Mouse (Mus musculus): ENCODE results near the gene Ppp1r15a. TPM values are rescaled to one million over a fixed set of nuclear protein-coding genes. Genes with fewer than 3 reads are reported as not detected.

Ppp1r15a gene
- total and polyA plus RNA-seq, 2 experiments: 4.3 to 14.9 TPM

DNA sequence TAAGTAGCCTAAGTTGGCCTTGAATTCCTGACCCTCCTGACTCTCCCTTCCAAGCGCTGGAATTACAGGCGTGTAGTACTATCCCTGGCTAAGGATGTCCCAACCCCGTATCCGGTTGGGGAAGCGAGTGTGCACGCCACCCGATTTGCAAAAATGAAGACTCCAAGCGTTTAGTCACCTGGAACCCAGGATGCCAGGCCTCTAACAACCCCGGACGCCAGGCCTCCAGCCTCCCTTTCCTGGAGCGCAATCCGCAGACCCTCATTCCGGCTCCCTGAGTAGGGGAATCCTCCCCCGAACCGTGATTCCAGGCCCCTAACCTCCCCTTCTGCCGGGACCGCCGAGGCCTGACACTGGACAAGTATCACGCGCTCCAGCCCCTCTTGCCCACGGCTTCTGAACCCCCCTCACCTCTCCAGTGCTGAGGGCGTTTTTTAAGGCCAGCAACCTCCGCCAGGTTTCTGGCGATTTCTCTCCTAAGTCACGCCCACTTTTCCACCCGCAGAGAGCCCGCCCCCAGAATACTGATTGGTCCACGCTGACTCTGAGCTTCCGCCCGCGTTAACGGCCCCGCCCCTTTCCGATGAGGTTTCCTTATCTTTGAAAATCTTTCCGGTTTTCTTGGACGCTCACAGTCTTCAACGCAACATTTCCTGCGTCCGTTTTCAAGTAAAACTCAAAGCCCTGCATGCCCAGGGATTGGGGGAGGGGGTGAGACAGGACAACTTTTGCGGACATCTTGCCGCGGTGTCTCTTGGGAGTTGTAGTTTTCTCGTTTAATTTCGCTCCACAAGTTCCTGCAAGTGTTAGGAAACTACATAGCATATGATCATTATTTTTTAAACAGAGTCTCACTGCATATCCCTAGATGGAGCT lies 15.9 kb downstream of the Ppp1r15a start, which contains the start of gene Nucb1:
Gene Nucb1, minus strand, starts transcription at position 495 of the 876 bp plus-strand sequence.
- Histone ChIP-seq H3K9ac (ENCODE audit: low read depth, low read length) (peak within 1 kb of the TSS; percentile 80), H3K36me3 (ENCODE audit: control insufficient read depth, insufficient read depth, low read length) (no peaks in the 10 kb centered on the region), H3K4me1 (ENCODE audit: control insufficient read depth, insufficient read depth, low read length) (peaks cover 13% of the 10 kb centered on the region), H3K27me3 (ENCODE audit: control insufficient read depth, insufficient read depth, low read length) (no peaks in the 10 kb centered on the region), H3K79me2 (ENCODE audit: control insufficient read depth, insufficient read depth, low read length) (peaks cover 8% of the 10 kb centered on the region; the same call in 1 of the 2 replicates), H3K27ac (replicated peaks; ENCODE audit: insufficient read depth, low read depth, low read length) (peak within 1 kb of the TSS; percentile 84), H3K4me3 (ENCODE audit: insufficient read depth, low read depth, low read length) (peak within 1 kb of the TSS; percentile 76)
- peak; percentile 85 for DNase-seq (ENCODE audit: extremely low read depth, low read depth, low spot score)
- TF ChIP-seq POLR2A (IDR thresholded peaks at IDR 0.05; ENCODE audit: extremely low read depth, insufficient read depth, low read length) (peak; percentile 64; the same call in 1 of the 2 replicates), CTCF (IDR thresholded peaks at IDR 0.05; ENCODE audit: low read depth, low read length) (no peak)
- WGBS: under 1% methylated on average over 44 of the region's 44 CpGs

DNA sequence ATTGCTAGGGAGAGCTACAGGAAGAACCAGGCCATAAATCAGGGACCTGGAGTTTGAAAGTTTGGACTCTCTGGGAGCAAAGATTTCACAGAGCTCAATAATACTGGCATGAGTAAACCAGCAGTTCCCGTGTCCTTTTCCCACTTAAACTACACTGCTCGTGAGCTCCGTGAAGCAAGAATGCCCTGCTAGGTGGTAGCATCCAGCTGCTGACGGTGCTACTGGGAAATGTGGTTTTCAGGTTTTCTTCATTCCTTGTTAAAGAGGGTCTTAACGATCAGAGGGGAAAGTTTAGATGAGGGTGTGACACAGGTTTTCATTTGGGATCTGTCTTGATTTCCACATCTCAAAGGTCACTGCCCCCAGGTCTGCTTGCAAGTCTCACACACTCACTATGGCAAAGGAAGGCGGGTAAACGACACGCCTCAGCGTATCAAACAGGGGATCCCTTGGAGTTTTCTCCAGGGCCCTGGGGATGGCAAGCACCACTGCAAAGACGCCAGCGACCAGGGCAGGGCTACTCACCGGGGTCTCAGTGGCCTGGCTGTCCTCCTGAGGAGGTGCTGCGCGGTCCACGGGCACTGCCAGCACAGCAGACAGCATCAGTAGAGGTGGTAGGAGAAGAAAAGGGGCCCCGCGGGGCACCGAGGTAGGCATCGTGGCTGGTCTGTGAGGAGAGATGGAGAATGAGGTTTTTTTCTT lies 16.7 kb downstream of the Ppp1r15a start:
- Histone ChIP-seq H3K4me3 (ENCODE audit: insufficient read depth, low read depth, low read length) (peak overlapping the region; percentile 76), H3K79me2 (ENCODE audit: control insufficient read depth, insufficient read depth, low read length) (peaks cover 12% of the 10 kb centered on the region; the same call in 1 of the 2 replicates), H3K27ac (replicated peaks; ENCODE audit: insufficient read depth, low read depth, low read length) (peak overlapping the region; percentile 79), H3K36me3 (ENCODE audit: control insufficient read depth, insufficient read depth, low read length) (no peaks in the 10 kb centered on the region), H3K9ac (ENCODE audit: low read depth, low read length) (peak overlapping the region; percentile 80), H3K4me1 (ENCODE audit: control insufficient read depth, insufficient read depth, low read length) (peaks cover 13% of the 10 kb centered on the region), H3K27me3 (ENCODE audit: control insufficient read depth, insufficient read depth, low read length) (no peaks in the 10 kb centered on the region)
- TF ChIP-seq POLR2A (IDR thresholded peaks at IDR 0.05; ENCODE audit: extremely low read depth, insufficient read depth, low read length): no peak
- TF ChIP-seq CTCF (IDR thresholded peaks at IDR 0.05; ENCODE audit: low read depth, low read length): no peak
- 11% methylated on average over 19 of the region's 19 CpGs for WGBS
- peak; percentile 54 for DNase-seq (ENCODE audit: extremely low read depth, low read depth, low spot score)

DNA sequence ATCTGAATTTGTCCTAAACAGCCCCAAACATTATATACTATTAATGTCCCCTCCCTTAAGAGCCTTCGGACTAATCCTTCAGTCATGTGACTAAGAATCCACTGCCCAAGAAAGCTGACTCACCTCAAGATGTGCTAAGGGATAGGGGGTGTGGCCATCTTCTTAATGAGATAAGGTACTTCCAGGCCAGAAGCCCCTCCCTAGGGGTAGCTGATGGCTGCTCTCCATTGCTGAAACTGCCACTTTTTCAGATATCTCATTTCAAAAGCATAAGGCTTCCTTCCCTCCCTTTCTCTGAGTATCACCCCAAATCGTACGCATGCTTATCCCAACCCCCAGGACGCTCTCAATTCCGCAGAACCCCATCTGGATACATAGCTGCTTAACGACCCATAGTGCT lies 17.5 kb downstream of the Ppp1r15a start:
- no peaks in the 10 kb centered on the region for H3K36me3 ChIP-seq (ENCODE audit: control insufficient read depth, insufficient read depth, low read length)
- peaks cover 13% of the 10 kb centered on the region for H3K4me1 ChIP-seq (ENCODE audit: control insufficient read depth, insufficient read depth, low read length)
- H3K27ac ChIP-seq (replicated peaks; ENCODE audit: insufficient read depth, low read depth, low read length): no peak overlapping the region
- peaks cover 12% of the 10 kb centered on the region; the same call in 1 of the 2 replicates for H3K79me2 ChIP-seq (ENCODE audit: control insufficient read depth, insufficient read depth, low read length)
- DNase-seq (ENCODE audit: extremely low read depth, low read depth, low spot score): no peak
- WGBS: 87% methylated on average over 6 of the region's 6 CpGs
- H3K4me3 ChIP-seq (ENCODE audit: insufficient read depth, low read depth, low read length): no peak overlapping the region
- H3K27me3 ChIP-seq (ENCODE audit: control insufficient read depth, insufficient read depth, low read length): no peaks in the 10 kb centered on the region
- no peak overlapping the region for H3K9ac ChIP-seq (ENCODE audit: low read depth, low read length)
- no peak for TF ChIP-seq CTCF (IDR thresholded peaks at IDR 0.05; ENCODE audit: low read depth, low read length)
- no peak for TF ChIP-seq POLR2A (IDR thresholded peaks at IDR 0.05; ENCODE audit: extremely low read depth, insufficient read depth, low read length)

DNA sequence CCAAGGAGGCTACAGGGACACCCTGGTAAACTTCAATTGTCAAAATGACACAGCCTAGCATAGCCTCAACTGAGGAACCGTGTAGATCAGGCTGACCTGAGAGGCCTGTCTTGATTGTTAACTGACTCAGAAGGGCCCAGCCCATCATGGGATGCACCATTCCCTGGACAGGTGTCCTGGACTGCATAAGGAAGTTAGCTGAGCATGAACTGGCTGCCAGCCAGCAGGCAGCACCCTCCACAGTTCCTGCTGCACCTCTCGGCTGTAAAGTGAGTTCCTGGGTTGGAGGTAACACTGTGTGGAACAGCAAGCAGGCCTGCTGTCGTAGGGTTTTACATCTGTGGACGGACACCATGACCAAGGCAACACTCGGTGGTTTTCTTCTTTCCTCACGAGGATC lies 18.5 kb downstream of the Ppp1r15a start:
- H3K4me1 ChIP-seq (ENCODE audit: control insufficient read depth, insufficient read depth, low read length): peaks cover 13% of the 10 kb centered on the region
- DNase-seq (ENCODE audit: extremely low read depth, low read depth, low spot score): peak; percentile 41
- TF ChIP-seq POLR2A (IDR thresholded peaks at IDR 0.05; ENCODE audit: extremely low read depth, insufficient read depth, low read length) (no peak), CTCF (IDR thresholded peaks at IDR 0.05; ENCODE audit: low read depth, low read length) (no peak)
- no peak overlapping the region for H3K4me3 ChIP-seq (ENCODE audit: insufficient read depth, low read depth, low read length)
- 70% methylated on average over 6 of the region's 6 CpGs for WGBS
- H3K27ac ChIP-seq (replicated peaks; ENCODE audit: insufficient read depth, low read depth, low read length): no peak overlapping the region
- no peak overlapping the region for H3K9ac ChIP-seq (ENCODE audit: low read depth, low read length)
- peaks cover 12% of the 10 kb centered on the region; the same call in 1 of the 2 replicates for H3K79me2 ChIP-seq (ENCODE audit: control insufficient read depth, insufficient read depth, low read length)
- no peaks in the 10 kb centered on the region for H3K27me3 ChIP-seq (ENCODE audit: control insufficient read depth, insufficient read depth, low read length)
- H3K36me3 ChIP-seq (ENCODE audit: control insufficient read depth, insufficient read depth, low read length): no peaks in the 10 kb centered on the region

DNA sequence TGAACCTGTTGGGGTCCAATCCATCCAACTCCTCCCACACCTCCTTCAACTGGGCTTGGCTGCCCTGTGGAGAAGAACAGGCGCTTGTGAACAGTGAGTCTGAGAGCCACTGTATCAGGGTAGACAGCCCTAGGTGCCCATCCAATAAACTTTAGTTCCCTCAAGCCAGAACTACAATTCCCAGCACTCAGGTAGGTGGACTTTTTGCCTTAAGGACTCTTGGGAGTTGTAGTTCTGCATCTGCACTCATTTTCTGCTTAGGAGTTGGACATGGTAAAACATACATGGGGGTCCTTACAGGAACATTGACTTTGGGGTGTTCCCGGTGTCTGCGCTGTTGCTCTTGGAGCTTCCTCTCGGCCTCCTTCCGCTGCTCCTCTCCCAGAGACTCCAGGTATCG lies 27.6 kb downstream of the Ppp1r15a start:
- no peak overlapping the region for H3K9ac ChIP-seq (ENCODE audit: low read depth, low read length)
- peaks cover 2% of the 10 kb centered on the region for H3K4me1 ChIP-seq (ENCODE audit: control insufficient read depth, insufficient read depth, low read length)
- no peak overlapping the region for H3K4me3 ChIP-seq (ENCODE audit: insufficient read depth, low read depth, low read length)
- peaks cover 22% of the 10 kb centered on the region for H3K36me3 ChIP-seq (ENCODE audit: control insufficient read depth, insufficient read depth, low read length)
- no peaks in the 10 kb centered on the region for H3K27me3 ChIP-seq (ENCODE audit: control insufficient read depth, insufficient read depth, low read length)
- TF ChIP-seq POLR2A (IDR thresholded peaks at IDR 0.05; ENCODE audit: extremely low read depth, insufficient read depth, low read length) (no peak), CTCF (IDR thresholded peaks at IDR 0.05; ENCODE audit: low read depth, low read length) (no peak)
- no peak overlapping the region for H3K27ac ChIP-seq (replicated peaks; ENCODE audit: insufficient read depth, low read depth, low read length)
- no peak for DNase-seq (ENCODE audit: extremely low read depth, low read depth, low spot score)
- 97% methylated on average over 6 of the region's 6 CpGs for WGBS
- H3K79me2 ChIP-seq (ENCODE audit: control insufficient read depth, insufficient read depth, low read length): no peaks in the 10 kb centered on the region

All from liver, adult 2 months (tissue).